Comparison of ENCODE assay signal across 14 mouse cellular contexts in genomic region chr9:9199170-9199841, GRCm38 (mm10). TPM values are rescaled to one million over a fixed set of nuclear protein-coding genes. Genes with fewer than 3 reads are reported as not detected.
DNase-seq lines count a peak whose midpoint lies in the region; ATAC-seq and TF ChIP-seq lines count a peak whose summit lies in the region.
"Had no signal": no experiment of that assay in that cellular context is flagged by ENCODE, and none has a peak within 500 bp of the region (broad histone marks: within the 10 kb centered on the region; RNA-seq: fewer than 3 reads in every experiment).

No protein-coding gene starts in this region.

- H3K9me3 ChIP-seq in lung, embryonic 14.5 days (ENCODE audit: low read depth, low read length): no peaks in the 10 kb centered on the region
- H3K9me3 ChIP-seq in hindbrain, embryonic 13.5 days: no peaks in the 10 kb centered on the region
- H3K9me3 ChIP-seq: embryonic facial prominence, embryonic 12.5 days; G1E; heart, embryonic 12.5 days; intestine, embryonic 15.5 days; limb, embryonic 13.5 days; megakaryocyte, embryonic 14.5 days had no signal

- 32% methylated on average over 8 of the region's 8 CpGs for WGBS in lung, embryonic 14.5 days
- WGBS in lung, adult 2 months: 50% methylated on average over 8 of the region's 8 CpGs
- 47% methylated on average over 8 of the region's 8 CpGs for whole genome bisulfite sequencing in hindbrain, embryonic 13.5 days

- no peaks in the 10 kb centered on the region for H3K36me3 ChIP-seq in lung, embryonic 14.5 days (ENCODE audit: insufficient read depth)
- no peaks in the 10 kb centered on the region for H3K36me3 ChIP-seq in hindbrain, embryonic 13.5 days
- H3K36me3 ChIP-seq: embryonic facial prominence, embryonic 12.5 days; G1E; heart, embryonic 12.5 days; intestine, embryonic 15.5 days; limb, embryonic 13.5 days had no signal

- ATAC-seq in lung, embryonic 14.5 days (ENCODE audit: insufficient read depth): peak; percentile 64
- ATAC-seq in hindbrain, embryonic 13.5 days (ENCODE audit: low FRiP score): peak; percentile 47; the same call in 1 of the 2 replicates
- ATAC-seq: intestine, embryonic 15.5 days had no signal

- no peak for DNase-seq in gastrocnemius, adult 2 months
- no peak for DNase-seq in gastrocnemius, postnatal 10 days
- peak; percentile 26 for DNase-seq in lung, embryonic 14.5 days
- no peak for DNase-seq in lung, adult 2 months
- peak; percentile 25 for DNase-seq in brain, adult 2 months (ENCODE audit: low read depth, low spot score)
- no peak for DNase-seq in T-cell, adult 2 months (ENCODE audit: low spot score)
- DNase-seq in adrenal gland, postnatal 10 days: no peak

- H3K27ac ChIP-seq in gastrocnemius, adult 2 months: peak overlapping the region; percentile 72
- H3K27ac ChIP-seq in lung, embryonic 14.5 days (ENCODE audit: low read depth): peak overlapping the region; percentile 14; the same call in 1 of the 2 replicates
- peak overlapping the region; percentile 30; the same call in 1 of the 2 replicates for H3K27ac ChIP-seq in hindbrain, embryonic 13.5 days
- H3K27ac ChIP-seq: embryonic facial prominence, embryonic 12.5 days; intestine, embryonic 15.5 days; limb, embryonic 13.5 days had no signal

- peaks cover 16% of the 10 kb centered on the region for H3K4me1 ChIP-seq in lung, embryonic 14.5 days (ENCODE audit: insufficient read depth)
- no peaks in the 10 kb centered on the region; the same call in 1 of the 2 replicates for H3K4me1 ChIP-seq in lung, adult 2 months (ENCODE audit: control insufficient read depth, insufficient read depth, low read length)
- peaks cover 13% of the 10 kb centered on the region for H3K4me1 ChIP-seq in hindbrain, embryonic 13.5 days (replicated peaks)
- H3K4me1 ChIP-seq: megakaryocyte, embryonic 14.5 days had no signal

- no peak overlapping the region for H3K9ac ChIP-seq in lung, embryonic 14.5 days
- H3K9ac ChIP-seq in hindbrain, embryonic 13.5 days: no peak overlapping the region
- H3K9ac ChIP-seq: embryonic facial prominence, embryonic 12.5 days; heart, embryonic 12.5 days; intestine, embryonic 15.5 days; limb, embryonic 13.5 days had no signal

- no peak for TF ChIP-seq CTCF in gastrocnemius, adult 2 months (IDR thresholded peaks at IDR 0.05)
- TF ChIP-seq CTCF in lung, embryonic 14.5 days (IDR thresholded peaks at IDR 0.05; ENCODE audit: low read depth): no peak
- TF ChIP-seq CTCF in lung, adult 2 months (IDR thresholded peaks at IDR 0.05; ENCODE audit: insufficient read depth, low read length): no peak

- intact Hi-C loops in gastrocnemius, adult 2 months (cut with DNase I): no loop called here

- H3K4me2 ChIP-seq in lung, embryonic 14.5 days: no peak overlapping the region
- H3K4me2 ChIP-seq in hindbrain, embryonic 13.5 days: no peak overlapping the region
- H3K4me2 ChIP-seq: embryonic facial prominence, embryonic 12.5 days; heart, embryonic 12.5 days; intestine, embryonic 15.5 days; limb, embryonic 13.5 days had no signal

- TF ChIP-seq POLR2A in lung, adult 2 months (IDR thresholded peaks at IDR 0.05; ENCODE audit: borderline replicate concordance, extremely low read depth, low read depth, low read length): no peak

- H3K27me3 ChIP-seq in lung, embryonic 14.5 days (ENCODE audit: insufficient read depth, low read length): no peaks in the 10 kb centered on the region
- H3K27me3 ChIP-seq in hindbrain, embryonic 13.5 days: no peaks in the 10 kb centered on the region
- H3K27me3 ChIP-seq: embryonic facial prominence, embryonic 12.5 days; heart, embryonic 12.5 days; intestine, embryonic 15.5 days; limb, embryonic 13.5 days; megakaryocyte, embryonic 14.5 days had no signal

- H3K4me3 ChIP-seq in gastrocnemius, adult 2 months: no peak overlapping the region
- H3K4me3 ChIP-seq in lung, embryonic 14.5 days (ENCODE audit: low read depth, low read length): no peak overlapping the region
- H3K4me3 ChIP-seq in lung, adult 2 months (replicated peaks; ENCODE audit: extremely low read depth, low read depth, low read length): no peak overlapping the region
- H3K4me3 ChIP-seq in hindbrain, embryonic 13.5 days: no peak overlapping the region
- H3K4me3 ChIP-seq: embryonic facial prominence, embryonic 12.5 days; heart, embryonic 12.5 days; intestine, embryonic 15.5 days; limb, embryonic 13.5 days; megakaryocyte, embryonic 14.5 days had no signal

RNA-seq across cellular contexts. Expression of gene Arhgap42, which starts 39.6 kb away (rescaled TPM):
- 1 to 10 TPM; 4.4 to 7.9 TPM for total RNA-seq in gastrocnemius, adult 2 months (2021)
- 10 to 100 TPM in 1 of 2 experiments, 1 to 10 TPM in 1; 8.0 to 10.0 TPM for total RNA-seq in gastrocnemius, postnatal 10 days (2021)
- polyA plus RNA-seq in lung, embryonic 14.5 days (2014; fragmentation: Nextera tagmentation; extraction: Ambion mirVana): 44.2 and 45.8 TPM in 2 replicates
- polyA plus RNA-seq in lung, adult 2 months (2012; rRNA removed): 9.3 and 22.3 TPM in 2 replicates
- polyA plus RNA-seq in hindbrain, embryonic 13.5 days (2015; fragmentation: Nextera tagmentation; extraction: Ambion mirVana): 21.4 and 23.9 TPM in 2 replicates
- 10 to 100 TPM; 20.0 to 21.9 TPM for total RNA-seq in adrenal gland, postnatal 10 days (2021)
- polyA plus RNA-seq: G1E had no signal

Comparison
In these comparisons a context has a peak if more than half of its experiments do, and no peak if none do; other contexts are left out.
1. DNase-seq: peak in lung, embryonic 14.5 days (single experiment) and brain, adult 2 months (single experiment); none in gastrocnemius, adult 2 months (single experiment), gastrocnemius, postnatal 10 days (single experiment), lung, adult 2 months (single experiment), T-cell, adult 2 months (single experiment) and adrenal gland, postnatal 10 days (single experiment).
2. H3K27ac ChIP-seq: peak in every context shown above with its lines; median percentile 72 in gastrocnemius, adult 2 months; 30 in hindbrain, embryonic 13.5 days; 14 in lung, embryonic 14.5 days.